Comparison of ENCODE assay signal across 8 mouse cellular contexts in the genomic region with DNA sequence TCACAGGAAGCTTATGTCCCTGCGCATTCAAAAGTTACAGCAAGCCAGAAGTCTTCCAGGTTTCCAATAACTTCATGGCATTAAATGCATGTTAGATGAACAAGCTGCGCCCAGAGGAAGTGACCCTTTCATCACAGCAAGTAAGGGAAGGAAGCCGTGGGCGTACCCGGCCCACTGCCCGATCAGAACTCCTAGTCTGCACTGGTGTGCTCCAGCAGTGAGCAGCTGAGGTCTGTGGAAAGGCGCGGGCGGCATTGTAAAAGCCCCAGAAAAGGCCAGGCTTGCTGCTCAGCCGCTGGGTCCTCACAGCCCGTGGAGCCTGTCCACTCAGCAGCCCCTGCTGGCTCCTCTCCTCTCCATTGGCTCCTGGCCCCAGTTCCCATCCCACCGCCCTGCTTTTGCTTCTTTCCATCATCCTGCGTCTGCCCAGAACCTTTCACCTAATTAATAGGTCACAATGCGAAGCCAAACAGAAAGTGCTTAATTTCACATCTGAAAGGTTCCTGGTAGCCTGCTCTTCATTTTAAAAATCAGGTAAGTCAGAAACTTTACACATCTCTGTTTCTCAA. TPM values are rescaled to one million over a fixed set of nuclear protein-coding genes. Genes with fewer than 3 reads are reported as not detected.
DNase-seq lines count a peak whose midpoint lies in the region; ATAC-seq lines count a peak whose summit lies in the region.

No protein-coding gene starts in this region.

- no peak overlapping the region for H3K4me2 ChIP-seq in forebrain, embryonic 14.5 days (ENCODE audit: low read length)
- no peak overlapping the region for H3K4me2 ChIP-seq in forebrain, embryonic 12.5 days
- peak overlapping the region; percentile 46 for H3K4me2 ChIP-seq in lung, embryonic 16.5 days (ENCODE audit: low read depth, low read length)
- H3K4me2 ChIP-seq in stomach, embryonic 16.5 days (ENCODE audit: low read depth, low read length): no peak overlapping the region; the same call in 1 of the 2 replicates

- peaks cover 4% of the 10 kb centered on the region; the same call in 1 of the 2 replicates for H3K36me3 ChIP-seq in forebrain, embryonic 14.5 days (ENCODE audit: control insufficient read depth, insufficient read depth, low read length)
- no peaks in the 10 kb centered on the region for H3K36me3 ChIP-seq in forebrain, embryonic 12.5 days (replicated peaks)
- no peaks in the 10 kb centered on the region for H3K36me3 ChIP-seq in lung, embryonic 16.5 days (ENCODE audit: control insufficient read depth, insufficient read depth, low read length)
- no peaks in the 10 kb centered on the region for H3K36me3 ChIP-seq in stomach, embryonic 16.5 days (ENCODE audit: control insufficient read depth, insufficient read depth, low read length)

- H3K9ac ChIP-seq in forebrain, embryonic 14.5 days (ENCODE audit: low read length): no peak overlapping the region
- no peak overlapping the region for H3K9ac ChIP-seq in forebrain, embryonic 12.5 days
- peak overlapping the region; percentile 32; the same call in 1 of the 2 replicates for H3K9ac ChIP-seq in lung, embryonic 16.5 days (ENCODE audit: low read length)
- H3K9ac ChIP-seq in stomach, embryonic 16.5 days (ENCODE audit: low read length): no peak overlapping the region

- intact Hi-C loops in left cerebral cortex, postnatal 14 days (cut with DNase I): no loop called here

- no peaks in the 10 kb centered on the region for H3K4me1 ChIP-seq in forebrain, embryonic 14.5 days (ENCODE audit: control insufficient read depth, insufficient read depth, low read length)
- H3K4me1 ChIP-seq in forebrain, embryonic 12.5 days: no peaks in the 10 kb centered on the region
- no peaks in the 10 kb centered on the region for H3K4me1 ChIP-seq in lung, embryonic 16.5 days (replicated peaks; ENCODE audit: control insufficient read depth, insufficient read depth, low read length)
- no peaks in the 10 kb centered on the region for H3K4me1 ChIP-seq in stomach, embryonic 16.5 days (ENCODE audit: control insufficient read depth, insufficient read depth, low read length)

- 71% methylated on average over 14 of the region's 14 CpGs for WGBS in forebrain, embryonic 14.5 days
- WGBS in forebrain, embryonic 12.5 days: 70% methylated on average over 14 of the region's 14 CpGs
- WGBS in lung, embryonic 16.5 days: 60% methylated on average over 14 of the region's 14 CpGs
- 61% methylated on average over 14 of the region's 14 CpGs for WGBS in stomach, embryonic 16.5 days

- H3K27me3 ChIP-seq in forebrain, embryonic 14.5 days (replicated peaks; ENCODE audit: control insufficient read depth, insufficient read depth, low read length): no peaks in the 10 kb centered on the region
- no peaks in the 10 kb centered on the region for H3K27me3 ChIP-seq in forebrain, embryonic 12.5 days
- no peaks in the 10 kb centered on the region for H3K27me3 ChIP-seq in lung, embryonic 16.5 days (ENCODE audit: control insufficient read depth, insufficient read depth, low read depth, low read length)
- H3K27me3 ChIP-seq in stomach, embryonic 16.5 days (ENCODE audit: control insufficient read depth, insufficient read depth, low read length): no peaks in the 10 kb centered on the region

- peak overlapping the region; percentile 9; the same call in 1 of the 2 replicates for H3K27ac ChIP-seq in forebrain, embryonic 14.5 days (ENCODE audit: low read depth, low read length)
- no peak overlapping the region for H3K27ac ChIP-seq in forebrain, embryonic 12.5 days
- peak overlapping the region; percentile 36 for H3K27ac ChIP-seq in lung, embryonic 16.5 days (ENCODE audit: low read length)
- peak overlapping the region; percentile 29; the same call in 1 of the 2 replicates for H3K27ac ChIP-seq in stomach, embryonic 16.5 days (ENCODE audit: low read length)

- no peaks in the 10 kb centered on the region for H3K9me3 ChIP-seq in forebrain, embryonic 14.5 days (replicated peaks; ENCODE audit: control insufficient read depth, low read length)
- H3K9me3 ChIP-seq in forebrain, embryonic 12.5 days: no peaks in the 10 kb centered on the region
- no peaks in the 10 kb centered on the region for H3K9me3 ChIP-seq in lung, embryonic 16.5 days (ENCODE audit: control insufficient read depth, low read length)
- no peaks in the 10 kb centered on the region for H3K9me3 ChIP-seq in stomach, embryonic 16.5 days (replicated peaks; ENCODE audit: control insufficient read depth, low read length)

- no peak overlapping the region for H3K4me3 ChIP-seq in forebrain, embryonic 14.5 days (ENCODE audit: low read depth, low read length)
- H3K4me3 ChIP-seq in forebrain, embryonic 12.5 days (replicated peaks): no peak overlapping the region
- H3K4me3 ChIP-seq in lung, embryonic 16.5 days (ENCODE audit: low read length): peak overlapping the region; percentile 8; the same call in 1 of the 2 replicates
- no peak overlapping the region for H3K4me3 ChIP-seq in stomach, embryonic 16.5 days (replicated peaks; ENCODE audit: low read length)

- no peak for DNase-seq in forebrain, embryonic 14.5 days (ENCODE audit: low spot score)
- DNase-seq in lung, postnatal 25 days (ENCODE audit: low spot score): no peak
- DNase-seq in heart, postnatal 4 days: peak; percentile 55
- no peak for DNase-seq in thymus, postnatal 10 days (ENCODE audit: low spot score in 2 of 2)
- no peak for DNase-seq in left cerebral cortex, postnatal 14 days (ENCODE audit: low spot score in 2 of 2)

- no peak for ATAC-seq in forebrain, embryonic 14.5 days
- ATAC-seq in forebrain, embryonic 12.5 days (ENCODE audit: low FRiP score): no peak
- ATAC-seq in lung, embryonic 16.5 days (ENCODE audit: low read depth): peak; percentile 74
- no peak for ATAC-seq in stomach, embryonic 16.5 days (ENCODE audit: insufficient read depth, low FRiP score)

RNA-seq across cellular contexts. Expression of a gene that starts 47.5 kb away (rescaled TPM):
- polyA plus RNA-seq in forebrain, embryonic 14.5 days (2014; fragmentation: Nextera tagmentation; extraction: Ambion mirVana): 12.9 and 13.1 TPM in 2 replicates
- 14.7 and 15.4 TPM in 2 replicates for polyA plus RNA-seq in forebrain, embryonic 12.5 days (2016; fragmentation: Nextera tagmentation; extraction: Ambion mirVana)
- 24.9 and 29.9 TPM in 2 replicates for polyA plus RNA-seq in lung, embryonic 16.5 days (2015; fragmentation: Nextera tagmentation; extraction: Ambion mirVana)
- total RNA-seq in heart, postnatal 4 days (2021): 10 to 100 TPM; 21.1 to 22.6 TPM
- 23.4 and 23.8 TPM in 2 replicates for polyA plus RNA-seq in stomach, embryonic 16.5 days (2015; fragmentation: Nextera tagmentation; extraction: Ambion mirVana)
- 10 to 100 TPM; 13.2 to 13.9 TPM for total RNA-seq in left cerebral cortex, postnatal 14 days (2021)
